Mouse (Mus musculus): Measurements from ENCODE around the gene Pou6f1.
A peak's percentile ranks its signal among the peaks of the same experiment; 100 is the strongest.
"Not testable (repeated sequence)": the region's sequence is repeated elsewhere in the genome, so short reads cannot be mapped to it uniquely, and the experiment has no call there.

Gene Pou6f1

DNA sequence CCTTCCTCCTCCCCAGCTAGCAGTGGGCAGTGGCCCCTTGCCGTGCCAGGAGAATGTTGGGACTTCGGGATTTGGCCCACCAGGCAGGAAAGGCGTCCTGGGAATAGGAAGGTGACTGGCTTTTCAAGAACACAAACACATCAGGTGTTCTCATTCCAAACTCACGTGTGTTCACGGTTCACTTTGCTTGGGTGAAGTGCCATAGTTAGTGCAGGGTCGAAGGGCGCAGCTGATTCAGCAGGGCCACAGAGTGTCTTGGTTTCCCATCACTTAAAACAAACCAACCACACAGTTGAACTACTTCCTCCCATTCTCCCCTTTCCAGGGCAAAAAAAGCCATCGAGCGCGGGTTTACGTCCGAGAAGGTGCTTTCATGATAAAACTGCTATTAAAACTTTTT, 24.4 kb downstream of the Pou6f1 start:
- DNase-seq = peak; percentile 80 to 89

DNA sequence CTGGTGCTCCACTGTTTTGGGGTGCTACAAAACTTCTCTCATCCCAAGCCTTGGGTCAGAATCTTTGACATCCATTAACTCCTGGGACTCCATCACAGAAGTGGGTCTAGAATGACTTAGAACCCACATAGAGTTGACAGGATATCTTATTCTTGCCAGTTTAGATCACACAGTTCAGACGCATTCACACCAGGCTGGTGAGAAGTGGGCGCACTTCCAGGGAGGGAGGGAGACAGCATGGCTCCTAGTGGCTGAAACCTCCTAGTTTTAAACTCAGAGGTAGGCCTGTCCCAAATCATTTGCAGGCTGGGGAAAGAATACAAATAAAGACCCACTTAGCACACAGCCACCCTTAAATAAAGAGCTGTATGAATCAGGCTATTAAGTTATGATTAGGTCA, 25.4 kb downstream of the Pou6f1 start:
- DNase-seq = peak in 1 of 2 experiments; percentile 37

DNA sequence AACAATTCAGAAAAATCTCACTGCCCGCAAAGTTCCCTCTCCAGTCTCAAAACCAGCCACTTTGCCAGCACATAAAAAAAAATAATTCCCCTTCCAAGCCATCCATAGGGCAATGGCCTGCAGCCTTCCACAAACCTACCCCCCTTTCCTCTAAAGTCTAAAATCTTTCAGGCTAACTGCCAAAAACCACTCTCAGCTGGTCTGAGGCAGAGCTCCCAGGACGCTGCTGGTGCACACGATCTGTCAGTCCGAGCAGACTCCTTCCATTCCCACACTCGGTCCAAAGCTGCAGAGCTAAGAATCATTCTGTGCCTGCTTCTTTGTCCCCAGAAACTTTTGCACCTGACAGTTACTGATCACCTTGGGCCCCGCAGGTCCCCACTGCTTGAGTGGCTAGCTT, 25.8 kb downstream of the Pou6f1 start:
- peak; percentile 55 to 81 for DNase-seq

DNA sequence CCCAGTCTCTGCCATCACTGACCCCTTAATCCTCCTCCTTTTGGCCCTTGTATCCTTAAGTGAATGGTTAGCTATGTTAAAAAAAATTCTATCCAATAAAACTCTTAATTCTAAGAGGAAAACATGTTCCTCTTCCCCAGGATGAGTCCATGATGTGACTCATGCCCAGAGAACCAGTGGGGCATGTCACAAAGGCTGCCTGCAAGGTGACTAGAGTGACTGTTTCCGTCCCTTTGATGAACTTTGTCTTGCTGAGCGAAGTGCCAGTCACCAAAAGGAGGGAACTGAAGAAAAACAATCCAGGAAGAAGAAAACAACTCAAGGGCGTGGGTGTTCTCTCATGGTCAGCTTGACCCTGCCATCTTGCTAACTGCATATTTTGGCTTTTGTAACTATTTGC, 30.5 kb downstream of the Pou6f1 start:
- no peak for DNase-seq

DNA sequence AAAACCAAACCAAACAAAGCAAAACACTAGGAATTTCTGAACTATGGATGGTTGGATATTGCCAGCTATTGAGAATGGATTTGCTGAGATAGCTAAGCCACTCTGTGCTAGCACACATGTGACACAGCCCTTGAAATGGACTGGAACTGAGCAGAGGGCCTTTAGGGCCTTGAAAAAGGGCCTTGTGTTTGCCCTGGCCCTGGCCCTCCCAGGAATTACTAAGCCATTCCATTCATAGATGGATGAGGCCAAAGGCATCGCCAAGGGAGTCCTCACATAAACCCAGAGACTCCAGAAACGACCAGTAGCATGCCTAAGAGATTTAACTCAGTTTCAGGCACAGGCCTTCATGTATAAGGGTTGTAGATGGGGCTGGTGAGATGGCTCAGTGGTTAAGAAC, 33.3 kb downstream of the Pou6f1 start:
- DNase-seq = no peak

DNA sequence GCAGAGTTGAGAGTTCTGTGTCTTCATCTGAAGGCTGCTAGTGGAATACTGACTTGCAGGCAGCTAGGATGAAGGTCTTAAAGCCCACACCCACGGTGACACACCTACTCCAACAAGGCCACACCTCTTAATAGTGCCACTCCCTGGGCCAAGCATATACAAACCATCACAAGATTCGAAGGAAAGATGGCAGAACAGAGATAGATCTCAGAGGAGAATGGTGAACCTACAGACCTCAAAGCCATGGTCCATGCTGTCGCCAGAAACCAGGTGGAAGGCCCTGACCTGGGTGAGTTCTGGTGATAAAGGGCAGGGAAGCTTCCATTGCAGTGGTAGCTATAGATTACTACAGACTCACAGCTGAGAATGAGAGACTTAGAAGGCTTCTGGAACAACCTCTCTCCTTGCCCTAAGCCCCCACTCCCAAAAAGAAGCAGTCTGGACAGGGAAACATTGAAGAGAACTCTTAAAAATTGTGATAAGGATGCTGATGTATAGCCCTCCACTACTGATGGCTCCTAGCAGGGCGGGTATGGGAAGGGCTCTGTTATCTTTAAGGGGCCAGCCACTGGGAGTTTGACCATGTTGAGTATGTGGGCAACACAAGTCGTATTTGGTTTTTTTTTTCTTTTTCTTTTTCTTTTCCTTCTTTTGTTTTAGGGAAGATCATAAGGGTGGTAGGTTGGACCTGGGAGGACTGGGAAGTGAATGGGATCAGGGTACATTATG, 41.9 kb downstream of the Pou6f1 start:
- no peak for DNase-seq

DNA sequence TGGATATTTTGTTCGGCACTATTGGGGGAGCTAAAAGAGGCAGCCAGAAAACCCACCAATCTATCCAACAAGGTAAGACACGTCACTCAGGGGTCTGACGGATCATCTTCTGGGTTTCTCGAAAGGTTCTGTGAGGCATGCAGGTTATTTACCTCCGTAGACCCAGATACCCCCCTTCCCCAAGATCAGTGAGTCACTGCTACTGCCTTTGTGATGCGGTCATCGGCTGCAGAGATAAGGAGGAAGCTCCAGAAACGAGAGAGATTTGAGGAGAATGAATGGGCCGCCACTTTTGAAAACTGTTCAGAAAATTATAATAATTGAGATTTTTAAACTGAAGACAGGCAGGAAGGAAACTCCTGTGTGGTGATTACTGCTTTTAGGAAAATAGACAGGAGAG, 43.4 kb downstream of the Pou6f1 start:
- no peak for DNase-seq

DNA sequence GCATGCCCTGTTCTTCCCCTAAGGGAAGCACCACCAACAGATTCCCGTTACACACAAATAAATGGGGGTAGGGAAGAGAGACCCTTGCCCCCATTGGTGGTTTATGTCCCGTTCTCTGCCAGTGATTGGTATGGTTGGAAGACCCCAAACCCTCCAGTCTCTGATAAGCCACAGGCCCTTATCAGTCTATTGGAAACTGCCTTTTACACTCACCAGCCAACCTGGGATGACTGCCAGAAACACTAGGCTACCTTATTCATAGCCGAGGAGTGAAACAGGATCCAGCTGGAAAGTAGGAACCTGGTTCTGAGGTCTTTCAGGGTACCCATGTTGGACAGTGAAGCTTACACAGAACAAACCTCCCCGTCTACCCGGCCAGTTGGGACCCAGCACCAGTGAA, 43.8 kb downstream of the Pou6f1 start:
- peak in 1 of 2 experiments; percentile 42 for DNase-seq

DNA sequence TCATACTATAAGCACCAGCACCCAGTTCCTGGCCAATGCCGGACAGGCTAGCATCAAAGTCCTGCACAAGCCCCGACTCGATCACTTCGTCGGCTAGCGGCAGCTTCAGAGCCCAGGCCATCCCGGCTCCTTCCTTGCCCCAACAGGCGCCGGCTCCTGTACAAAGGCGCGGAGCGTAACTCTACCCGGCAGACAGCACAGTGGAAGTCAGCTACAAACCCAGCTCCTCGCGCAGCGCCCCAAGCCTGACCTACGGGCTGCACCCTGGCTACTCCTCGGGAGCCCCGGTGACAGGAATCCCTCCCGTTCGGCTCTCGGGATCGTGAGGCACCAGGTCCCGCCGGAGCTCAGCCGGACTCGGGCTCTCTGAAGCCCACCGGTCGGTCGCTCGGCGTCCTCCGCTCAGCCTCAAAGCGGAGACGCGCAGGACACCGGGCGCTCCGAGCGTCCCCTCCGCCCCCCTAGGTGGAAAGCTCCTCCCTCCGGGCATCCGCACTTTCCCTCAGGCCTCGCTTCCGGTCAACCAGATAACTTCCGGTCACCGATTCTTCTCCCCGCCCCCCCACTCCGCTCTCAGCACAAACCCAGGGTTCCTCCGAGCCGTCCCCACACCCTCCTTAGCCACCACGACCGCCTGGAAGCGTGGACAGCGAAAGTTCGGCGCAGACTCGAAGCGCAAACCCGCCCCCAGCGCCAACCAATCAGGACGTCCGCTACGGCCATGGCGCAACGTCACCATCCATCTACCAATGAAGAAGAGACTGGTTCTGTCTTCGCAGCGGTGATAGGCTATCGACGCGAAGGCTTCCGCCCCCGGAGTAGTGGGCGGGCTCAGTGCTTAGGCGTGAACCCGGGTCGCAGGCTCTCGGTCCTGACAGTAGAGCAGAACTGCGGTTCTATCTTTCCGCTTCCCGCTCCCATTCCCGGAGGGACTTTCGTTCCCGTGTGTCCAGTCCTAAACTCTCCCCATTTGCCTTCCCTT, 48.2 kb downstream of the Pou6f1 start, which contains the start of gene Tfcp2:
TSS of gene Tfcp2 (minus strand) at position 683 of the 982 bp plus-strand sequence.
- DNase-seq = peak; percentile 99 to 100

DNA sequence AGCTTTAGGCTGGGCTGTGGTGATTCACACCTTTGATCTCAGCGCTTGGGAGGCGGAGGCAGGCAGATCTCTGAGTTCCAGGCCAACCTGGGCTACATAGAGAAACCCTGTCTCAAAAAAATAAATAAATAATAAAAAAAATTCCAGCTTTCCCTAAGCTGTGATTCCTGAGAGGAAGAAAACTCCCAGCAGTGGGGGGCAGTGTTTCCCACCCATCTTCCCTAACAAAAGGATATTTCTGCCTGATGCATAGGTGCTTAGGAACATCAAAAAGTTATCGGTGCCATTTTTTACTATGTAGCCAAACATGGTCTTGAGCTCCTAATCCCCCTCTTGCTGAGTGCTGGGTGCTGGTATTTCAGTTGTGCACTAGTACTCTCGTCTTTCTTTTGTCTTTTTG, 49.5 kb downstream of the Pou6f1 start:
- peak in 1 of 2 experiments; percentile 50 for DNase-seq

DNA sequence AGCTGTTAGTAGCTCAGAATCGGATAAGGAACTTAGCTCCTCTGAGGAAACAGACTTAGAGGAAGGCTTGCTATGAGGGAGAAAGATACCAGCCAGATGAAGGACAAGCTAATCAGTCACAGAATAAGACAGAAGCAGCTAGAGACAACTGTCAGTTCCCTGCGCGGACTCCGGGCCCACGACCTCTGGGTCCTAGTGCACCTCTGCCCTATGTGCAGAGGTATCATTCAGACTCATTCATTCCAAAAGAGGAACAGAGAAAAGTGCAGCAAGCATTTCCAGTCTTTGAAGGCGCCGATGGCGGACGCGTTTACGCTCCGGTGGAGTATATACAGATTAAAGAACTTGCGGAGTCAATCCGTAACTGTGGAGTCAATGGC, 56.1 kb downstream of the Pou6f1 start:
- DNase-seq = not testable (repeated sequence)

DNA sequence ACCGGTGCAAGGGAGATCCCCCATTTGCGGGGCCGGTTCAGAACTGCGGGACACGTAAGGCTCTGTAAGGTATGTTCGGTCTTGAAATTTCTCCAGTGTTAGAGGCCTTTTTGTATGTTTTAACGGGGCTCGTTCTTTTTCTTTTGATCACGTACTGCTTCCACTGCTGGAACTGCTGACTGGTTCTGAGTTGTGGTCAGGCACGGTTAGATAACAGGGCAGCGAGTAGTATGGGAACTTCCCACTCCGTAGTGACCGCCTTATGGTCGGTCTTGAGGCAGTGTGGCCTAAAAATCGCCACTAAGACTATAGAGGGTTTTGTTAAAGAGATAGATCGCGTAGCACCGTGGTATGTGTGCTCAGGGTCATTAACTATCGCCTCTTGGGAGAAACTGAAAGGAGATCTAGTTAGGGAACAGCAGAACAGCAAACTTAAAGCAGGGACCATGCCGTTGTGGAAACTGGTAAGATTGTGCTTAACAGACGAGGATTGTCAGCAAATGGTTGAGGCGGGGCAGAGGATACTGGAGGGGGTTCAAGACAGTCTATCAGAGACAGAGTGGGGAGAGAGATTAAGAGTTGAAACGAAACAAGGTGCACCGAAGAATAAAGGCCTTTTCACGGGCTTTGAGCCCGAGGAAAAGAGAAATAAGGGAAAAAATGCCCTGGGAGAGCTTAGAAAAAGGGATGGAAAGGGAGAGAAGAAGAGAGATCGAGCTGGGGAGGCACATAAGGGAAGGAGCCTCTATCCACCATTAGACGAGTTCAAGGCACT, 56.7 kb downstream of the Pou6f1 start:
- DNase-seq = not testable (repeated sequence)

DNA sequence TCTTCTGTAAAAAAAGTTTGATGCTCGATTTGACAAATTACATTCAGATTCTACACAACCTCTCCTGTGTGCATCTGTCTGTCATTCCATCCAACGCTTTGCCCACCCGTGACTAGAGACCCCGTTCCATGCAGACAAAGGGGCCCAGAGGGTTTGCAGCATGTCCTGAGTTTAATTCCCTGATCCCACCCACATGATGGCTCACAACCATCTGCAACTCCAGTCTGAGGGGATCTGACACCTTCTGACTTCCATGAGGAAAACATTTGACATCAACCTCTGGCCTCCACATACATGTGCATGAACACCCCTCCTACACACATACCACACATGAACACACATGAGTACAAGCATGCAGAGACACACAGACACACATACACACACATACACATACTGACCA, 58.4 kb downstream of the Pou6f1 start:
- no peak for DNase-seq

DNA sequence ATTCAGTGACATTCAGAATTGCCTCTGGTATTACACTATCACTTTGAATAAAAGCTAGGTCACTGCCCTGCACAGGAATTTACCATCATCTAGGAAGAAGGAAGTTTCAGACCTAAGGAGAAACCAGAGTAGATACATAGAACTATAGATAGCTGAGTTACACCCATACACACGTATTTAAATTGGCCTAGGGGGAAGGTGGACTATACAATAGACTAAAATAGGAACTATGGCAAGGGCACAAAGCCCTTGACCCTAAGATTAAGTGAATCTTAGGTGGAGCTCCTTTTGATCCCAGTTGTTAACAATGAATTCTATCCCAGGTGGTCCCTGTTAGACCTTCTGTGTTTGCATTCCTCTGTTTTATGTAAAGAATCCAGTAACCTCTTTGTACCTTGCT, 58.8 kb downstream of the Pou6f1 start:
- DNase-seq = not testable (repeated sequence)

DNA sequence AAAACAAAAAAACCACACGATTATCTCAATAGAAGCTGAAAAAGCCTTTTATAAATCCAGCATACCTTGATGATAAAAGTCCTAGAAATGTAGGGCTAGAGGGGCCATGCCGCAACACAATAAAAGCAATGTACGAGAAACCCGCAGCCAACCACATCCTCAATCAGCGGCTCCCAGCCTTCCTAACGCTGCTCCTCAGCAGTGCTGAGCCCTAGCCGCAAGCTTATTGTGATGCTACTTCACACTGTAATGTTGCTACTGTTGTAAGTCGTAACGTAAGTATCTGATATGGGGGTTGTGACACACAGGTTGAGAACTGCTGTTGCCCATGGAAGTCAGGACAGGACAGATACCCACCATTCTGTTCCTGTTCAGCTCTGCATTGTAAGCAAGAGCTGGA, 60.4 kb downstream of the Pou6f1 start:
- no peak for DNase-seq

DNA sequence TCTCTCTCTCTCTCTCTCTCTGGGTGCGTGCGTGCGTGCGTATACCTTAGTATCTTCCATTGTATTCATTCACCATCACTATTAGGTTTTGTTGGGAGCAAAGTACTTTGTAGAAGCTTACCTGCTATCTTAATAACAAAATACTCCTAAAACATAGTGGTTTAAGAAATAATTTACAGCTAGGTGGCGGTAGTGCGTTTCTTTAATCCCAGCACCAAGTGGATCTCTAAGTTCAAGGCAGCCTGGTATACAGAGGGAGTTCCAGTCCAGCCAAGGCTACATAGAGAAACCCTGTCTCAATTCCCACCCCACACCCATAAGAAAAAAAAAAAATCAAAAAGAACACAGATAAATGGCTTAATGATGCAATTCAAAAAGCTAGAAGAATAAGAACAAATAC, 61.9 kb downstream of the Pou6f1 start:
- DNase-seq = peak in 1 of 2 experiments; percentile 49

DNA sequence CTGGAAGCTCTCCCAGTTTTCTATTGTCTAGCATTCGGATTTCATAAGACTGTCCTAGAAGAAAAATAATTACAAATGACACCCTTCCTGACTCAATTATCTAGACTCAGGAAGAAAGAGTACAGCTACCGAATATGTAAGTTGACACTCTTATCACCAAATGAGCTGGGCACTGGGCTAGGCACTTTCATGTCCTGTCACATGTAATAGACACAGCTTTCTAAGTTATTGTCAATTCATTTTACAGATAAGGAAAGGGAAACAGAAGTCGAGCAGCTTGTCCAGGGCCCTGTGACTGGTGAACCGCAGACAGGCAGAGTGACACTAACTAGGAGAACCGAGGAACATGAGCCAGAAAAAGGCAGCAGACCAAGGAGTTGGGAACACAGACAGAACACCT, 71.9 kb downstream of the Pou6f1 start:
- DNase-seq = no peak

DNA sequence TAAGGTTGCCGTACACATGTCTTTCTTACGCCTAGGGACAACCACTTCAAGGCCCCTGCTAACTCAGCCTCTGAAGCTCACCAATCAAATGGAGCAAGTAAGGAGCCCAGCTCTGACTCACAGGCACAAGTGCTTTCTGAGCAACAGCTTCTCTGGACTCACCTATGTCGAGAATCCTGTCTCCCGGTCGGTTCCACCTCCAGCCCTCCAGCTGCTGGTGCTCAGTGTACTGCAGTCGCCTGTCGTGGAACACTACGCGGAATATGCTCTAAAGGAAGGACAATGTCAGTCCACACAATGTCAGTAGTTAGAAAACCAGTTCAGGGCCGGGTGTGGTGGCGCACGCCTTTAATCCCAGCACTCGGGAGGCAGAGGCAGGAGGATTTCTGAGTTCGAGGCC, 74.4 kb downstream of the Pou6f1 start:
- DNase-seq = no peak
